ENCODE assay signal across 12 mouse cellular contexts in the genomic region with DNA sequence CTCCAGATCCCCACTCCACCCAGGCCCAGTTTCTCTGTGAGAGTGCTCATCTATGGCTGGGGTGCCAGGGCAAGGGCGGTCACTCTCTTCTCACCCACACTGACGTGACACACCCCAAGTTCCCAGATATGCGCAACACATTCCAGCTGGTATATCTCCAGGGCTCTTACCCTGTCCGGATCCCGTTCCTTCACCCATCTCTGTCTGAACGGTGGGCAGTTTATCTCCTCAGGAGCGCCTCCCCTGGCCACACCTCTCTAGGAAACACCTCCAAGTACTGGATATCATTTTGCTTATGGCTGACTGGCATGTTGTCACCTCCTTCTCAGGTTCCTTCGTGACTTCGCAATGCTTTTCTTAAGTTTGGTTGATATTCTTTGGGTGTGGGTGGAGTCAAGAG. TPM values are rescaled to one million over a fixed set of nuclear protein-coding genes. Genes with fewer than 3 reads are reported as not detected.
DNase-seq lines count a peak whose midpoint lies in the region; ATAC-seq and TF ChIP-seq lines count a peak whose summit lies in the region.
"Had no signal": no experiment of that assay in that cellular context is flagged by ENCODE, and none has a peak within 500 bp of the region (broad histone marks: within the 10 kb centered on the region; RNA-seq: fewer than 3 reads in every experiment).

No protein-coding gene starts in this region.

- intact Hi-C loops in left cerebral cortex, postnatal 4 days (cut with DNase I) = no loop called here

- H3K4me2 ChIP-seq in forebrain, embryonic 15.5 days (replicated peaks) = 0 out of 2 replicates have a peak overlapping the region, but pooled peaks have one; percentile 5
- no peak overlapping the region for H3K4me2 ChIP-seq in forebrain, embryonic 16.5 days (ENCODE audit: low read length)
- H3K4me2 ChIP-seq in kidney, embryonic 15.5 days = peak overlapping the region; percentile 35
- 0 out of 2 replicates have a peak overlapping the region, but pooled peaks have one; percentile 19 for H3K4me2 ChIP-seq in limb, embryonic 15.5 days

- no peaks in the 10 kb centered on the region for H3K36me3 ChIP-seq in forebrain, embryonic 15.5 days
- no peaks in the 10 kb centered on the region for H3K36me3 ChIP-seq in forebrain, embryonic 16.5 days (ENCODE audit: control insufficient read depth, insufficient read depth)
- H3K36me3 ChIP-seq in kidney, embryonic 15.5 days = no peaks in the 10 kb centered on the region
- H3K36me3 ChIP-seq in ES-Bruce4 (ENCODE audit: control insufficient read depth, insufficient read depth, low read length, poor library complexity, severe bottlenecking) = no peaks in the 10 kb centered on the region
- no peaks in the 10 kb centered on the region for H3K36me3 ChIP-seq in limb, embryonic 15.5 days

- TF ChIP-seq CTCF in ES-Bruce4 (IDR thresholded peaks at IDR 0.05; ENCODE audit: low read depth, low read length) = no peak

- H3K4me1 ChIP-seq in forebrain, embryonic 15.5 days = peaks cover 16% of the 10 kb centered on the region
- peaks cover 11% of the 10 kb centered on the region for H3K4me1 ChIP-seq in forebrain, embryonic 16.5 days (replicated peaks; ENCODE audit: control insufficient read depth, insufficient read depth, low read length)
- H3K4me1 ChIP-seq in kidney, embryonic 15.5 days = peaks cover 52% of the 10 kb centered on the region
- peaks cover 6% of the 10 kb centered on the region for H3K4me1 ChIP-seq in ES-Bruce4 (ENCODE audit: control insufficient read depth, insufficient read depth, low read length)
- peaks cover 20% of the 10 kb centered on the region for H3K4me1 ChIP-seq in limb, embryonic 15.5 days

- ATAC-seq in forebrain, embryonic 15.5 days (replicated peaks) = no peak
- ATAC-seq in forebrain, embryonic 16.5 days = no peak
- no peak for ATAC-seq in kidney, embryonic 15.5 days (replicated peaks; ENCODE audit: low FRiP score)
- no peak for ATAC-seq in limb, embryonic 15.5 days (ENCODE audit: insufficient number of reproducible peaks, low FRiP score, low TSS enrichment, low read depth)

- no peak overlapping the region for H3K27ac ChIP-seq in forebrain, embryonic 15.5 days (replicated peaks)
- H3K27ac ChIP-seq in forebrain, embryonic 16.5 days (ENCODE audit: low read length) = no peak overlapping the region
- H3K27ac ChIP-seq in kidney, embryonic 15.5 days = no peak overlapping the region
- H3K27ac ChIP-seq in ES-Bruce4 (ENCODE audit: insufficient read depth, low read length) = peak overlapping the region; percentile 52
- H3K27ac ChIP-seq in limb, embryonic 15.5 days = no peak overlapping the region

- WGBS in forebrain, embryonic 15.5 days = 28% methylated on average over 9 of the region's 9 CpGs
- 25% methylated on average over 9 of the region's 9 CpGs for WGBS in forebrain, embryonic 16.5 days
- WGBS in kidney, embryonic 15.5 days = 26% methylated on average over 9 of the region's 9 CpGs
- 17% methylated on average over 9 of the region's 9 CpGs for WGBS in limb, embryonic 15.5 days

- no peak for DNase-seq in kidney, postnatal 36 days
- DNase-seq in adrenal gland, postnatal 4 days (ENCODE audit: low spot score in 2 of 2) = no peak
- DNase-seq in left cerebral cortex, postnatal 4 days = no peak
- DNase-seq: cerebellum, postnatal 10 days; layer of hippocampus, adult 9-11 months; lung, postnatal 10 days had no signal

- TF ChIP-seq EP300 in ES-Bruce4 (IDR thresholded peaks at IDR 0.05; ENCODE audit: insufficient read depth, low read depth, low read length) = no peak

- no peaks in the 10 kb centered on the region for H3K9me3 ChIP-seq in forebrain, embryonic 15.5 days
- H3K9me3 ChIP-seq in forebrain, embryonic 16.5 days (ENCODE audit: control insufficient read depth, low read length) = no peaks in the 10 kb centered on the region
- H3K9me3 ChIP-seq in kidney, embryonic 15.5 days (replicated peaks) = no peaks in the 10 kb centered on the region
- H3K9me3 ChIP-seq in ES-Bruce4 (replicated peaks; ENCODE audit: control insufficient read depth, insufficient read depth, low read length, poor library complexity, severe bottlenecking) = no peaks in the 10 kb centered on the region
- H3K9me3 ChIP-seq in limb, embryonic 15.5 days = no peaks in the 10 kb centered on the region

- no peak for TF ChIP-seq POLR2A in ES-Bruce4 (IDR thresholded peaks at IDR 0.05; ENCODE audit: insufficient read depth, low read length)

- H3K4me3 ChIP-seq in forebrain, embryonic 15.5 days = no peak overlapping the region
- no peak overlapping the region for H3K4me3 ChIP-seq in forebrain, embryonic 16.5 days (replicated peaks; ENCODE audit: low read length)
- no peak overlapping the region for H3K4me3 ChIP-seq in kidney, embryonic 15.5 days (replicated peaks)
- H3K4me3 ChIP-seq in ES-Bruce4 (ENCODE audit: low read depth, low read length) = peak overlapping the region; percentile 25
- no peak overlapping the region for H3K4me3 ChIP-seq in limb, embryonic 15.5 days
- H3K4me3 ChIP-seq: myocyte had no signal

- H3K27me3 ChIP-seq in forebrain, embryonic 15.5 days = no peaks in the 10 kb centered on the region
- H3K27me3 ChIP-seq in forebrain, embryonic 16.5 days (replicated peaks; ENCODE audit: control insufficient read depth, insufficient read depth, low read length) = no peaks in the 10 kb centered on the region
- no peaks in the 10 kb centered on the region for H3K27me3 ChIP-seq in kidney, embryonic 15.5 days
- H3K27me3 ChIP-seq in ES-Bruce4 (ENCODE audit: control insufficient read depth, insufficient read depth, low read length, poor library complexity, severe bottlenecking) = no peaks in the 10 kb centered on the region
- H3K27me3 ChIP-seq in limb, embryonic 15.5 days = no peaks in the 10 kb centered on the region

- H3K9ac ChIP-seq in forebrain, embryonic 15.5 days (replicated peaks) = no peak overlapping the region
- H3K9ac ChIP-seq in forebrain, embryonic 16.5 days (replicated peaks; ENCODE audit: low read depth, low read length) = no peak overlapping the region
- no peak overlapping the region for H3K9ac ChIP-seq in kidney, embryonic 15.5 days
- peak overlapping the region; percentile 17; the same call in 1 of the 2 replicates for H3K9ac ChIP-seq in ES-Bruce4 (ENCODE audit: low read depth, poor library complexity, severe bottlenecking)
- no peak overlapping the region for H3K9ac ChIP-seq in limb, embryonic 15.5 days

RNA-seq across cellular contexts. Expression of a gene that starts 4.9 kb away (rescaled TPM):
- 40.3 and 46.3 TPM in 2 replicates for polyA plus RNA-seq in forebrain, embryonic 15.5 days (2015; fragmentation: Nextera tagmentation; extraction: Ambion mirVana)
- polyA plus RNA-seq in forebrain, embryonic 16.5 days (2015; fragmentation: Nextera tagmentation; extraction: Ambion mirVana) = 30.6 and 33.5 TPM in 2 replicates
- 37.3 and 37.5 TPM in 2 replicates for polyA plus RNA-seq in kidney, embryonic 15.5 days (2015; fragmentation: Nextera tagmentation; extraction: Ambion mirVana)
- 30.8 and 37.0 TPM in 2 replicates for polyA plus RNA-seq in ES-Bruce4 (2011; ENCODE audit: insufficient read depth, insufficient read length, low read depth, missing spikeins)
- 12.5 and 16.0 TPM in 2 replicates for polyA plus RNA-seq in limb, embryonic 15.5 days (2015; fragmentation: Nextera tagmentation; extraction: Ambion mirVana)
- total RNA-seq in adrenal gland, postnatal 4 days (2021) = 100 to 1,000 TPM; 159 to 178 TPM
- total RNA-seq in left cerebral cortex, postnatal 4 days (2021) = 100 to 1,000 TPM; 179 to 189 TPM

RNA-seq across cellular contexts. Expression of a gene that starts 5.0 kb away (rescaled TPM):
- polyA plus RNA-seq in forebrain, embryonic 15.5 days (2015; fragmentation: Nextera tagmentation; extraction: Ambion mirVana) = 285 and 303 TPM in 2 replicates
- polyA plus RNA-seq in forebrain, embryonic 16.5 days (2015; fragmentation: Nextera tagmentation; extraction: Ambion mirVana) = 305 and 322 TPM in 2 replicates
- polyA plus RNA-seq in kidney, embryonic 15.5 days (2015; fragmentation: Nextera tagmentation; extraction: Ambion mirVana) = 233 and 259 TPM in 2 replicates
- 208 and 259 TPM in 2 replicates for polyA plus RNA-seq in ES-Bruce4 (2011; ENCODE audit: insufficient read depth, insufficient read length, low read depth, missing spikeins)
- 241 and 262 TPM in 2 replicates for polyA plus RNA-seq in limb, embryonic 15.5 days (2015; fragmentation: Nextera tagmentation; extraction: Ambion mirVana)
- 100 to 1,000 TPM; 502 to 551 TPM for total RNA-seq in adrenal gland, postnatal 4 days (2021)
- total RNA-seq in left cerebral cortex, postnatal 4 days (2021) = 100 to 1,000 TPM; 262 to 293 TPM

RNA-seq across cellular contexts. Expression of a gene that starts 22.8 kb away (rescaled TPM):
- polyA plus RNA-seq in forebrain, embryonic 15.5 days (2015; fragmentation: Nextera tagmentation; extraction: Ambion mirVana) = 2.4 and 3.1 TPM in 2 replicates
- 1.6 TPM in 2 replicates for polyA plus RNA-seq in forebrain, embryonic 16.5 days (2015; fragmentation: Nextera tagmentation; extraction: Ambion mirVana)
- 1.4 and 1.9 TPM in 2 replicates for polyA plus RNA-seq in kidney, embryonic 15.5 days (2015; fragmentation: Nextera tagmentation; extraction: Ambion mirVana)
- polyA plus RNA-seq in ES-Bruce4 (2011; ENCODE audit: insufficient read depth, insufficient read length, low read depth, missing spikeins) = 2.7 and 3.1 TPM in 2 replicates
- polyA plus RNA-seq in limb, embryonic 15.5 days (2015; fragmentation: Nextera tagmentation; extraction: Ambion mirVana) = 2.1 and 3.0 TPM in 2 replicates
- 1 to 10 TPM; 4.4 to 6.0 TPM for total RNA-seq in adrenal gland, postnatal 4 days (2021)
- 1 to 10 TPM; 3.1 to 4.1 TPM for total RNA-seq in left cerebral cortex, postnatal 4 days (2021)

RNA-seq across cellular contexts. Expression of a gene that starts 41.4 kb away (rescaled TPM):
- 28.6 and 31.9 TPM in 2 replicates for polyA plus RNA-seq in forebrain, embryonic 15.5 days (2015; fragmentation: Nextera tagmentation; extraction: Ambion mirVana)
- 28.4 and 33.7 TPM in 2 replicates for polyA plus RNA-seq in forebrain, embryonic 16.5 days (2015; fragmentation: Nextera tagmentation; extraction: Ambion mirVana)
- polyA plus RNA-seq in kidney, embryonic 15.5 days (2015; fragmentation: Nextera tagmentation; extraction: Ambion mirVana) = 19.3 and 20.0 TPM in 2 replicates
- polyA plus RNA-seq in ES-Bruce4 (2011; ENCODE audit: insufficient read depth, insufficient read length, low read depth, missing spikeins) = 11.0 and 12.8 TPM in 2 replicates
- polyA plus RNA-seq in limb, embryonic 15.5 days (2015; fragmentation: Nextera tagmentation; extraction: Ambion mirVana) = 15.5 and 16.2 TPM in 2 replicates
- 10 to 100 TPM; 24.8 to 26.2 TPM for total RNA-seq in adrenal gland, postnatal 4 days (2021)
- total RNA-seq in left cerebral cortex, postnatal 4 days (2021) = 10 to 100 TPM; 19.1 to 20.3 TPM
